Mouse (Mus musculus) cortical plate, adult 2 months (tissue): ENCODE data around the gene Frmd4a. TPM values are rescaled to one million over a fixed set of nuclear protein-coding genes. Genes with fewer than 3 reads are reported as not detected.

Experiments
- H3K27ac ChIP-seq: fragments of 200-500 bp; 2 replicates; pipeline ENCODE4 v1.5.1; 2012; ENCODE audit warnings: low read length, control low read depth, inconsistent platforms; ENCODE audit not compliant: insufficient read depth
- H3K4me1 ChIP-seq: fragments of 200-500 bp; 2 replicates; pipeline ENCODE4 v1.6.1; 2011; ENCODE audit warnings: low read length; ENCODE audit not compliant: control insufficient read depth, insufficient read depth
- H3K4me3 ChIP-seq: fragments of 200-500 bp; 2 replicates; pipeline ENCODE4 v1.5.1; 2011; ENCODE audit warnings: mild to moderate bottlenecking, low read length, control low read depth; ENCODE audit not compliant: insufficient read depth
- CTCF ChIP-seq: fragments of 200-500 bp; IDR thresholded peaks from 2 replicates; pipeline ENCODE4 v1.5.1; 2011; ENCODE audit warnings: mild to moderate bottlenecking, control low read depth, low read length; ENCODE audit not compliant: insufficient read depth; ENCODE audit errors: extremely low read depth
- POLR2A ChIP-seq: fragments of 200-500 bp; IDR thresholded peaks from 2 replicates; pipeline ENCODE4 v1.6.1; 2011; ENCODE audit warnings: mild to moderate bottlenecking, low read length, control low read depth; ENCODE audit not compliant: insufficient read depth; ENCODE audit errors: extremely low read depth
- polyA plus RNA-seq: library from polyadenylated mRNA; depleted of rRNA; stranded (reverse); fragments of >200 nt; gene quantifications from 2 replicates; pipeline ENCODE4 v1.2.3, GENCODE M21; 2012

Gene Frmd4a
- polyA plus RNA-seq, 1 experiment, result 33.9 TPM

- TF ChIP-seq CTCF (no peak), POLR2A (no peak)
- Histone ChIP-seq H3K27ac (no peak overlapping the region), H3K4me1 (peaks cover 3% of the 10 kb centered on the region), H3K4me3 (no peak overlapping the region)
Measured at GRCm38 (mm10) chr2:4391091-4391490, 373.6 kb downstream of the Frmd4a start.

- Histone ChIP-seq H3K4me3 (no peak overlapping the region), H3K4me1 (peaks cover 3% of the 10 kb centered on the region), H3K27ac (no peak overlapping the region)
- TF ChIP-seq POLR2A (no peak), CTCF (no peak)
Measured at GRCm38 (mm10) chr2:4391678-4392085, 374.2 kb downstream of the Frmd4a start.

GRCm38 (mm10) chr2:4393046-4393445 lies 375.5 kb downstream of the Frmd4a start:
- no peak overlapping the region for H3K27ac ChIP-seq
- no peak overlapping the region for H3K4me3 ChIP-seq
- peaks cover 3% of the 10 kb centered on the region for H3K4me1 ChIP-seq
- TF ChIP-seq CTCF (no peak), POLR2A (no peak)

GRCm38 (mm10) chr2:4394641-4395040 lies 377.1 kb downstream of the Frmd4a start:
- no peak overlapping the region for H3K27ac ChIP-seq
- H3K4me3 ChIP-seq, result no peak overlapping the region
- TF ChIP-seq POLR2A (no peak), CTCF (no peak)
- H3K4me1 ChIP-seq, result peaks cover 3% of the 10 kb centered on the region

- H3K27ac ChIP-seq, result no peak overlapping the region
- H3K4me1 ChIP-seq, result no peaks in the 10 kb centered on the region; the same call in 1 of the 2 replicates
- no peak for TF ChIP-seq POLR2A
- TF ChIP-seq CTCF, result no peak
- no peak overlapping the region for H3K4me3 ChIP-seq
Measured at GRCm38 (mm10) chr2:4399721-4400120, 382.2 kb downstream of the Frmd4a start.

- TF ChIP-seq CTCF, result no peak
- no peak for TF ChIP-seq POLR2A
- Histone ChIP-seq H3K4me3 (peak overlapping the region; percentile 47), H3K4me1 (no peaks in the 10 kb centered on the region; the same call in 1 of the 2 replicates), H3K27ac (peak overlapping the region; percentile 71)
Measured at GRCm38 (mm10) chr2:4400771-4401596, 383.5 kb downstream of the Frmd4a start.

GRCm38 (mm10) chr2:4401597-4402581 lies 384.4 kb downstream of the Frmd4a start:
- peaks cover 4% of the 10 kb centered on the region; the same call in 1 of the 2 replicates for H3K4me1 ChIP-seq
- peak overlapping the region; percentile 35; the same call in 1 of the 2 replicates for H3K27ac ChIP-seq
- TF ChIP-seq CTCF (no peak), POLR2A (0 out of 2 replicates have a peak, but pooled peaks have one; percentile 40)
- H3K4me3 ChIP-seq, result peak overlapping the region; percentile 47

GRCm38 (mm10) chr2:4406977-4407376 lies 389.5 kb downstream of the Frmd4a start:
- Histone ChIP-seq H3K27ac (peak overlapping the region; percentile 69; the same call in 1 of the 2 replicates), H3K4me3 (no peak overlapping the region), H3K4me1 (peaks cover 8% of the 10 kb centered on the region)
- TF ChIP-seq POLR2A, result no peak
- no peak for TF ChIP-seq CTCF

GRCm38 (mm10) chr2:4409810-4410433 lies 392.4 kb downstream of the Frmd4a start:
- TF ChIP-seq POLR2A (no peak), CTCF (no peak)
- Histone ChIP-seq H3K4me3 (no peak overlapping the region), H3K4me1 (peaks cover 10% of the 10 kb centered on the region), H3K27ac (no peak overlapping the region)
